Mouse (Mus musculus) forebrain, embryonic 13.5 days (tissue): ENCODE data around the gene Stip1. TPM values are rescaled to one million over a fixed set of nuclear protein-coding genes. Genes with fewer than 3 reads are reported as not detected.

Source experiments
- ATAC-seq: fragments of 200-750 bp; cut with Nextera tagmentation; 2 replicates; pipeline ENCODE4 v1.8.0; 2017
- H3K27ac ChIP-seq: fragments of 300-500 bp; sonication (generic); 2 replicates; pipeline ENCODE4 v1.5.1; 2015; ENCODE audit warnings: inconsistent platforms, mild to moderate bottlenecking, moderate library complexity
- H3K27me3 ChIP-seq: fragments of 300-500 bp; sonication (generic); 2 replicates; pipeline ENCODE4 v1.6.1; 2015; ENCODE audit warnings: mild to moderate bottlenecking, inconsistent platforms
- H3K36me3 ChIP-seq: fragments of 300-500 bp; sonication (generic); 2 replicates; pipeline ENCODE4 v1.6.1; 2015; ENCODE audit warnings: mild to moderate bottlenecking, inconsistent platforms; ENCODE audit not compliant: poor library complexity, severe bottlenecking
- H3K4me1 ChIP-seq: fragments of 300-500 bp; sonication (generic); 2 replicates; pipeline ENCODE4 v1.6.1; 2015; ENCODE audit warnings: inconsistent platforms
- H3K4me2 ChIP-seq: fragments of 300-500 bp; sonication (generic); 2 replicates; pipeline ENCODE4 v1.6.1; 2015; ENCODE audit warnings: inconsistent platforms, mild to moderate bottlenecking, moderate library complexity
- H3K4me3 ChIP-seq: fragments of 300-500 bp; sonication (generic); 2 replicates; pipeline ENCODE4 v1.5.1; 2015; ENCODE audit warnings: mild to moderate bottlenecking, inconsistent platforms
- H3K9ac ChIP-seq: fragments of 300-500 bp; sonication (generic); 2 replicates; pipeline ENCODE4 v1.6.1; 2015; ENCODE audit warnings: mild to moderate bottlenecking, inconsistent platforms
- H3K9me3 ChIP-seq: fragments of 300-500 bp; sonication (generic); replicated peaks from 2 replicates; pipeline ENCODE4 v1.6.1; 2016; ENCODE audit warnings: inconsistent platforms
- WGBS: fragments of 180-500 bp; shearing (Covaris S2); methylation state at CpG from one replicate; pipeline ENCODE4 v1.1.7; 2015; 5-methylcytosine and 5-hydroxymethylcytosine counted together
- polyA plus RNA-seq: library from polyadenylated mRNA; unstranded; fragments of >200 nt; fragmentation: Nextera tagmentation; extraction: Ambion mirVana; gene quantifications from 2 replicates; pipeline ENCODE4 v1.2.1, GENCODE M21; 2015

The Stip1 gene
- polyA plus RNA-seq, 1 experiment from 2014 or later: 289 TPM

DNA sequence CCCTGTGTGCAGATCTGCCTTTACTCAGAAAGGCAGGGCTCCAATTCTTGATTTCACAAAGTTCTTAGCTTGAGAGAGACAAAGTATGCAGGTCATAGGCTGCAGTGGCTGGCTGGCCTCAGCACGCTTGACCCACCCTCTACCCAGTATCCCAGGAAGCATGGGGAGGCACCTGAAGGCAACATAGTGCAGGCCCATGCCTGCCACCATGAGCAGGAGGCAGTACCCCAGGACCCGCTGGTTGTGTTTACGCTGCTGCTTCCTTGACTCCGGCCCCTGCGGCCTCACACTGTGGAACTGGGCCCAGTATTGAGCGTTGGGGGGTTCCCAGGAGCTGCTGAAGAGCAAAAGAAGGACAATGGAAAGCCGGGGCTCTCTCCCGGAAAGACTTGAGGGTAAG lies 50.5 kb downstream of the Stip1 start:
- H3K27ac ChIP-seq: no peak overlapping the region
- H3K27me3 ChIP-seq: no peaks in the 10 kb centered on the region
- H3K9me3 ChIP-seq: no peaks in the 10 kb centered on the region
- ATAC-seq: no peak
- no peak overlapping the region for H3K4me3 ChIP-seq
- peaks cover 41% of the 10 kb centered on the region for H3K4me1 ChIP-seq
- H3K4me2 ChIP-seq: no peak overlapping the region
- peaks cover 13% of the 10 kb centered on the region for H3K36me3 ChIP-seq
- no peak overlapping the region for H3K9ac ChIP-seq
- WGBS: 88% methylated on average over 8 of the region's 8 CpGs

GRCm38 (mm10) chr19:6987904-6988285 lies 51.9 kb downstream of the Stip1 start:
- WGBS: 6% methylated on average over 8 of the region's 8 CpGs
- no peak overlapping the region; the same call in 1 of the 2 replicates for H3K27ac ChIP-seq
- peak overlapping the region; percentile 83 for H3K9ac ChIP-seq
- H3K4me3 ChIP-seq: peak overlapping the region; percentile 69
- peak overlapping the region; percentile 78 for H3K4me2 ChIP-seq
- peaks cover 14% of the 10 kb centered on the region for H3K36me3 ChIP-seq
- H3K9me3 ChIP-seq: no peaks in the 10 kb centered on the region
- H3K4me1 ChIP-seq: peaks cover 33% of the 10 kb centered on the region
- ATAC-seq: no peak
- H3K27me3 ChIP-seq: no peaks in the 10 kb centered on the region

DNA sequence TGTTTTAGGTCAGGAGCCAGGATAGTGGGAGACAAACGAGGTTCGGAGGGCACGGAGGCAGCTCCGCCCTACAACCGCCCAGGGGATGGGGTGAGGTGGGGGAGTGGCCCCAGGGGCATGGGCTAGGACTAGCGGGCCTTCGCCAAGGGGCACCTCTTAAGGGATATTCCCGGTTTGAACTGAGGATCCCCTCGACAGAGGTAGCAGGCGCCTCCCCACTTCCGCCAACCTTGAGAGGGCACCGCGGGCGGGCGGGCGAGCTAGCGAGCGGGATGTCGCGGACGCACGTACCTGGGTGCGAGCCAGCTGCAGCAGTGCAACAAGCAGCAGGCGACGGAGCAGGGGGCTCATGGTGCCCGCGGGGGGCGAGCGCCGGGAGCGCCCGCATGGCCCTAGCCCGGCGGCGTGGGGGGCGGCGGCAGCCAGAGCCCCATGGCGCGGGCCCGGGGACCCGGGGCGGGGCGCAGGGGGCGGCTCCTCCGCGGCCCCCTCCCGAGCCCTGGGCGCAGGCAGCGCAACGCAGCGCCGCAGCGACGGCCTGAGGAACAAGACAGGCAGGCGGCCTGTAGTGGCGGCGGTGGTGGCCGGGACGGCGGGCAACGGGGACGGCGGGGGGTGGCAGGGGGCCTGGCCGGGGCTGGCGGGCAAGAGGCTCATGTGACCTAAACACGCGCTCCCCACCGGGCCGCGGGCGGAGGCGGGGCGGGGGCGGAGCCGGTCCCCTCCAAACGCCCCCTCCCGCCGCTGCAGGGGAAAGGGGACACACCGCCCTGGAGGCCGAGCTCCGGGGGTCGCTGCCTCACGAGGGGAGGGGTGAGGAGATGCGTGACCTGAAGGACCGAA lies 52.5 kb downstream of the Stip1 start, which contains the start of gene Vegfb:
TSS of gene Vegfb (minus strand) at position 591 of the 843 bp plus-strand sequence.
- Histone ChIP-seq H3K27ac (peak within 1 kb of the TSS; percentile 75), H3K4me3 (peak within 1 kb of the TSS; percentile 69), H3K4me2 (peak within 1 kb of the TSS; percentile 78), H3K9ac (peak within 1 kb of the TSS; percentile 83), H3K4me1 (peaks cover 31% of the 10 kb centered on the region), H3K36me3 (peaks cover 20% of the 10 kb centered on the region), H3K9me3 (no peaks in the 10 kb centered on the region), H3K27me3 (no peaks in the 10 kb centered on the region)
- under 1% methylated on average over 78 of the region's 85 CpGs for WGBS
- ATAC-seq: peak; percentile 54

DNA sequence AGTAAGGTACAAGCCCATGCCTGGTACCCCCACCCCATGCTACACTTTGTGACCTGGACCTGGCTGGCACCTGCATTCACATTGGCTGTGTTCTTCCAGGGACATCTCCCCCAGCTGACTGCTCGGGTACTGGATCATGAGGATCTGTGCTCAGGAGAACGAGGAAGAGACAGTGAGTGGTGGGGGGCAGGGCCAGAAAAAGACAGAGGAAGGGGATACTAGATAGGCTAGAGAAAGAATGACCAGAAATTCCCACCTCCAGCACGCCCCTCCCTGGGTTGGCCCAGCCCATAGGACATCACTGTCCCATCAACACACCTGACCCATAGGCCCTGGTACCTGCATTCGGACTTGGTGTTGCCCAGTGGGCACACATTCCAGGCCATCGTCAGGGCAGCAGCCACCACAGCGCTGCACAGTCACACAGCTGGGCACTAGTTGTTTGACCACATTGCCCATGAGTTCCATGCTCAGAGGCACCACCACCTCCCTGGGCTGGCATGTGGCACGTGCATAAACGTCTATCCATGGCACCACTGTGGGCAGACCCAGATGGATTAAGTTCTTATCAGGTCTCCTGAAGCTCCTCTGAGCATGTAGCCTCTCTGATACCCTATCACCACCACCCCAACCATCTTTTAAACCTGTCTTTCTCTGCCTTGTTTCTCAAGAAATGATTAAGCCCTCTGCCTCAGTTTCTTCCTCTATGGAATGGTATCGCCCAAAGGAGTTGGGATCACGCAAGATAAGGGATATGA lies 53.6 kb downstream of the Stip1 start:
- Histone ChIP-seq H3K4me3 (peak overlapping the region; percentile 69), H3K9ac (peak overlapping the region; percentile 83; the same call in 1 of the 2 replicates), H3K4me1 (peaks cover 26% of the 10 kb centered on the region), H3K9me3 (no peaks in the 10 kb centered on the region), H3K36me3 (peaks cover 23% of the 10 kb centered on the region), H3K4me2 (peak overlapping the region; percentile 78), H3K27ac (no peak overlapping the region), H3K27me3 (no peaks in the 10 kb centered on the region)
- no peak for ATAC-seq
- 77% methylated on average over 10 of the region's 10 CpGs for WGBS

DNA sequence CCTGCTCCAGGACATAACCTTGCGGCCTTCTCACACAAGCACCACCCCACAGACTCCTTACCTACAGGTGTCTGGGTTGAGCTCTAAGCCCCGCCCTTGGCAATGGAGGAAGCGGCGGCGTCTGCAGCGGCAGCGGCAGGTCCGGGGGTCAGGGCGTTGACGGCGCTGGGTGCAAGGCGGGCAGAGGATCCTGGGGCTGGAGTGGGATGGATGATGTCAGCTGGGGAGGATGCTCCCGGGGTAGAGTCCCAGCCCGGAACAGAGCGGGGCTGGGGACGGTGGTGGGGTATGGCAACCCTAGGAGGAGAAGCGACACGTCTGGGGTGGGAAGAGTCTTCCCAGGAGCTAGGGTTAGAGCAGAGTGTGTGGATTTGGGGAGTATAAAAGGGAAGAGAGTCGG lies 54.5 kb downstream of the Stip1 start:
- Histone ChIP-seq H3K27ac (no peak overlapping the region), H3K9ac (no peak overlapping the region), H3K4me3 (no peak overlapping the region), H3K36me3 (peaks cover 23% of the 10 kb centered on the region), H3K4me2 (no peak overlapping the region), H3K9me3 (no peaks in the 10 kb centered on the region), H3K4me1 (peaks cover 31% of the 10 kb centered on the region), H3K27me3 (no peaks in the 10 kb centered on the region)
- 86% methylated on average over 19 of the region's 19 CpGs for WGBS
- no peak for ATAC-seq

- Histone ChIP-seq H3K36me3 (peaks cover 25% of the 10 kb centered on the region), H3K9me3 (no peaks in the 10 kb centered on the region), H3K9ac (no peak overlapping the region), H3K27ac (no peak overlapping the region), H3K4me3 (no peak overlapping the region), H3K4me1 (peaks cover 41% of the 10 kb centered on the region), H3K4me2 (no peak overlapping the region), H3K27me3 (no peaks in the 10 kb centered on the region)
- 22% methylated on average over 5 of the region's 5 CpGs for WGBS
- no peak for ATAC-seq
Observed at GRCm38 (mm10) chr19:6983621-6984020, 56.1 kb downstream of the Stip1 start.

- peak overlapping the region; percentile 91; the same call in 1 of the 2 replicates for H3K4me2 ChIP-seq
- H3K9me3 ChIP-seq: no peaks in the 10 kb centered on the region
Observed at GRCm38 (mm10) chr19:6981465-6981864, 58.3 kb downstream of the Stip1 start.

GRCm38 (mm10) chr19:6980381-6981093 lies 59.2 kb downstream of the Stip1 start, which contains the start of gene Fkbp2:
Gene Fkbp2, minus strand, starts transcription at chr19:6980501.
- Histone ChIP-seq H3K9me3 (no peaks in the 10 kb centered on the region), H3K4me3 (peak within 1 kb of the TSS; percentile 52), H3K4me2 (peak within 1 kb of the TSS; percentile 91), H3K4me1 (peaks cover 43% of the 10 kb centered on the region), H3K9ac (peak within 1 kb of the TSS; percentile 73), H3K27ac (peak within 1 kb of the TSS; percentile 86), H3K36me3 (peaks cover 42% of the 10 kb centered on the region), H3K27me3 (no peaks in the 10 kb centered on the region)
- ATAC-seq: peak; percentile 90
- 2% methylated on average over 38 of the region's 38 CpGs for WGBS

More at GRCm38 (mm10) chr19:6981465-6981864, 58.3 kb downstream of the Stip1 start:
- Histone ChIP-seq H3K27me3 (no peaks in the 10 kb centered on the region), H3K9ac (no peak overlapping the region), H3K4me3 (0 out of 2 replicates have a peak overlapping the region, but pooled peaks have one; percentile 52), H3K27ac (no peak overlapping the region), H3K36me3 (peaks cover 45% of the 10 kb centered on the region), H3K4me1 (peaks cover 48% of the 10 kb centered on the region)
- no peak for ATAC-seq
- WGBS: 92% methylated on average over 4 of the region's 4 CpGs

GRCm38 (mm10) chr19:6979486-6980380 lies 60.0 kb downstream of the Stip1 start:
- peaks cover 43% of the 10 kb centered on the region for H3K4me1 ChIP-seq
- peak; percentile 85 for ATAC-seq
- H3K36me3 ChIP-seq: peaks cover 34% of the 10 kb centered on the region
- H3K4me2 ChIP-seq: peak overlapping the region; percentile 91
- under 1% methylated on average over 56 of the region's 59 CpGs for WGBS
- H3K27me3 ChIP-seq: no peaks in the 10 kb centered on the region
- H3K4me3 ChIP-seq: peak overlapping the region; percentile 52
- H3K9me3 ChIP-seq: no peaks in the 10 kb centered on the region
- peak overlapping the region; percentile 73 for H3K9ac ChIP-seq
- H3K27ac ChIP-seq: peak overlapping the region; percentile 86

- H3K27ac ChIP-seq: peak overlapping the region; percentile 86
- H3K4me2 ChIP-seq: peak overlapping the region; percentile 91
- no peaks in the 10 kb centered on the region for H3K27me3 ChIP-seq
- H3K4me3 ChIP-seq: peak overlapping the region; percentile 52
- peaks cover 44% of the 10 kb centered on the region for H3K4me1 ChIP-seq
- no peaks in the 10 kb centered on the region for H3K9me3 ChIP-seq
- peak overlapping the region; percentile 73 for H3K9ac ChIP-seq
- 10% methylated on average over 11 of the region's 11 CpGs for WGBS
- peaks cover 32% of the 10 kb centered on the region for H3K36me3 ChIP-seq
- no peak for ATAC-seq
Observed at GRCm38 (mm10) chr19:6979001-6979479, 60.7 kb downstream of the Stip1 start.

- WGBS: 54% methylated on average over 3 of the region's 3 CpGs
- peaks cover 48% of the 10 kb centered on the region for H3K4me1 ChIP-seq
Observed at GRCm38 (mm10) chr19:6978639-6978974, 61.2 kb downstream of the Stip1 start.

More at GRCm38 (mm10) chr19:6978639-6978974, 61.2 kb downstream of the Stip1 start:
- H3K27ac ChIP-seq: peak overlapping the region; percentile 86
- peaks cover 32% of the 10 kb centered on the region for H3K36me3 ChIP-seq
- H3K9me3 ChIP-seq: no peaks in the 10 kb centered on the region
- peak overlapping the region; percentile 91 for H3K4me2 ChIP-seq
- no peak for ATAC-seq
- peak overlapping the region; percentile 52 for H3K4me3 ChIP-seq
- no peaks in the 10 kb centered on the region for H3K27me3 ChIP-seq
- peak overlapping the region; percentile 73; the same call in 1 of the 2 replicates for H3K9ac ChIP-seq
